Mouse (Mus musculus): ENCODE results near the gene Ipmk. TPM values are rescaled to one million over a fixed set of nuclear protein-coding genes. Genes with fewer than 3 reads are reported as not detected.

Gene Ipmk
- polyA plus RNA-seq, 1 experiment, result 0.52 TPM

DNA sequence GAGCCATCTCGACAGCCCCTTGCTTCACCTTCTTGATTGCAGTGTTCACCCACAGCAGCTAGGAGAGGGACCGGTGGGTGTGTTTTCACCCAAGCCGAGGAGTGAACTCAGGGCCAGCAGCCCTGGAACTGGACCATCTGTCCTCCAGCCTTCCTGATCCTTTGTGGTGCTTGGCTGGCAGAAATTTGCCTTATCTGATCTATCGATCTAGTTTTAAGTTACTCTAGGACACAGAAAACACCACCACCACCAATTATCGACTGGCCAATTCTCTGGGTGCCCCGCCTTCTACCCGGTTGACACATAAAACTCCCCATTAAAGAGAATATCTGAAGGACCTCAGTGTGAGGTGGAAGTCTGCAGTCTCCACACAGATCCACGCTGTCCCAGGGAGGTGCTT is 23.9 kb upstream of the Ipmk start:
- Histone ChIP-seq H3K4me3 (replicated peaks) (no peak overlapping the region), H3K36me3 (ENCODE audit: control insufficient read depth) (peaks cover 8% of the 10 kb centered on the region), H3K27me3 (ENCODE audit: control insufficient read depth) (no peaks in the 10 kb centered on the region), H3K4me1 (ENCODE audit: control insufficient read depth) (no peaks in the 10 kb centered on the region), H3K9me3 (ENCODE audit: control insufficient read depth, low read length) (no peaks in the 10 kb centered on the region)
- TF ChIP-seq GATA1 (IDR thresholded peaks at IDR 0.05; ENCODE audit: low read length), result no peak
- TF ChIP-seq TAL1 (IDR thresholded peaks at IDR 0.05; ENCODE audit: low read length), result no peak

- no peaks in the 10 kb centered on the region for H3K9me3 ChIP-seq (ENCODE audit: control insufficient read depth, low read length)
- no peak for TF ChIP-seq TAL1 (IDR thresholded peaks at IDR 0.05; ENCODE audit: low read length)
- no peak for TF ChIP-seq GATA1 (IDR thresholded peaks at IDR 0.05; ENCODE audit: low read length)
- H3K4me1 ChIP-seq (ENCODE audit: control insufficient read depth), result no peaks in the 10 kb centered on the region
- no peaks in the 10 kb centered on the region for H3K27me3 ChIP-seq (ENCODE audit: control insufficient read depth)
- H3K36me3 ChIP-seq (ENCODE audit: control insufficient read depth), result peaks cover 33% of the 10 kb centered on the region
- no peak overlapping the region for H3K4me3 ChIP-seq (replicated peaks)
Observed at GRCm38 (mm10) chr10:71326123-71326522, 21.4 kb upstream of the Ipmk start.

DNA sequence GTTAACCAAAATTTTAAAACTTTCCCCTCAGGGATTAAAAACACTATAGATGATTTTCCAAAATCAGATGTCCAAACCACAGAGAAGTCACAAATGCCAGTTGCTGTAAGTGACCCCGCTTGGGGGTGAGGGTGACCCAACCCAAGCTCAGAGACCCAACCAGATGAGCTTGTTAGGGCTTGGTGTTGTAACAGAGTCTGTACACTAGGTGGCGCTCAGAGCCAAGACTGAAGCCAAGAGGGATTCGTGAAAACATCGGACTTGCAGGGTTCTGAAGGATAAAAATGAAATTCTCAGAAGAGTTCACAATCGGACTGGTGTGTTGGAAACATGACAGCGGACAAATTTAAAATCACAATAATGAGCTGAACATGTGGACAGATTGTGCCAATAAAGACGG is 20.8 kb upstream of the Ipmk start:
- TF ChIP-seq GATA1 (IDR thresholded peaks at IDR 0.05; ENCODE audit: low read length), result no peak
- Histone ChIP-seq H3K4me3 (replicated peaks) (no peak overlapping the region), H3K9me3 (ENCODE audit: control insufficient read depth, low read length) (no peaks in the 10 kb centered on the region), H3K27me3 (ENCODE audit: control insufficient read depth) (no peaks in the 10 kb centered on the region), H3K4me1 (ENCODE audit: control insufficient read depth) (no peaks in the 10 kb centered on the region), H3K36me3 (ENCODE audit: control insufficient read depth) (peaks cover 37% of the 10 kb centered on the region)

GRCm38 (mm10) chr10:71327386-71327785 is 20.2 kb upstream of the Ipmk start:
- Histone ChIP-seq H3K4me3 (replicated peaks) (no peak overlapping the region), H3K36me3 (ENCODE audit: control insufficient read depth) (peaks cover 41% of the 10 kb centered on the region), H3K27me3 (ENCODE audit: control insufficient read depth) (no peaks in the 10 kb centered on the region), H3K4me1 (ENCODE audit: control insufficient read depth) (no peaks in the 10 kb centered on the region), H3K9me3 (ENCODE audit: control insufficient read depth, low read length) (no peaks in the 10 kb centered on the region)
- TF ChIP-seq TAL1 (IDR thresholded peaks at IDR 0.05; ENCODE audit: low read length), result no peak
- no peak for TF ChIP-seq GATA1 (IDR thresholded peaks at IDR 0.05; ENCODE audit: low read length)

- Histone ChIP-seq H3K27me3 (ENCODE audit: control insufficient read depth) (no peaks in the 10 kb centered on the region), H3K36me3 (ENCODE audit: control insufficient read depth) (peaks cover 51% of the 10 kb centered on the region), H3K4me3 (replicated peaks) (no peak overlapping the region), H3K9me3 (ENCODE audit: control insufficient read depth, low read length) (no peaks in the 10 kb centered on the region), H3K4me1 (ENCODE audit: control insufficient read depth) (no peaks in the 10 kb centered on the region)
- TF ChIP-seq TAL1 (IDR thresholded peaks at IDR 0.05; ENCODE audit: low read length) (no peak), GATA1 (IDR thresholded peaks at IDR 0.05; ENCODE audit: low read length) (no peak)
Observed at GRCm38 (mm10) chr10:71328382-71328781, 19.2 kb upstream of the Ipmk start.

DNA sequence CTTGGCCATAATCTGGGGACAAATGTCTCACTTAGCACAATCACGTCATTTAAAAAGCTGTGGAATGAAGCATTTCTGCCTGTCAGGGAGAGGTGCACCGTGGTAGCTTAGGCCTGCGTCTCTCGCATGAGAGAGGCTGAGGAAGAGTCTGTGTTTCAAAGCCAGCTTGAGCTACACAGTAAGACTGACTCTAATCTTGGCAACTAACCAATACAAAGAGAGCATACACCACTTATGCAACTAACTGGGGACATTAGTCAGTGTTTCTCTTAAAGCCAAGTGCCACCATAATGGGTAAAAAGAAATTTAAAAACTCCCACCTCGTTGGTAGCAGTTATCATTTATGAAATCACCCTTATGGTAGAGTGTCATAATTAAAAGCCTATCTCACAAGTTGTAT is 18.7 kb upstream of the Ipmk start:
- H3K9me3 ChIP-seq (ENCODE audit: control insufficient read depth, low read length), result no peaks in the 10 kb centered on the region
- peaks cover 56% of the 10 kb centered on the region for H3K36me3 ChIP-seq (ENCODE audit: control insufficient read depth)
- no peaks in the 10 kb centered on the region for H3K27me3 ChIP-seq (ENCODE audit: control insufficient read depth)
- no peaks in the 10 kb centered on the region for H3K4me1 ChIP-seq (ENCODE audit: control insufficient read depth)
- no peak overlapping the region for H3K4me3 ChIP-seq (replicated peaks)
- no peak for TF ChIP-seq TAL1 (IDR thresholded peaks at IDR 0.05; ENCODE audit: low read length)
- no peak for TF ChIP-seq GATA1 (IDR thresholded peaks at IDR 0.05; ENCODE audit: low read length)

- TF ChIP-seq TAL1 (IDR thresholded peaks at IDR 0.05; ENCODE audit: low read length), result no peak
- no peak for TF ChIP-seq GATA1 (IDR thresholded peaks at IDR 0.05; ENCODE audit: low read length)
- no peaks in the 10 kb centered on the region for H3K9me3 ChIP-seq (ENCODE audit: control insufficient read depth, low read length)
- no peaks in the 10 kb centered on the region for H3K27me3 ChIP-seq (ENCODE audit: control insufficient read depth)
- H3K36me3 ChIP-seq (ENCODE audit: control insufficient read depth), result peaks cover 60% of the 10 kb centered on the region
- H3K4me3 ChIP-seq (replicated peaks), result no peak overlapping the region
- no peaks in the 10 kb centered on the region for H3K4me1 ChIP-seq (ENCODE audit: control insufficient read depth)
Observed at GRCm38 (mm10) chr10:71329295-71329694, 18.3 kb upstream of the Ipmk start.

GRCm38 (mm10) chr10:71330070-71330469 is 17.5 kb upstream of the Ipmk start:
- no peaks in the 10 kb centered on the region for H3K9me3 ChIP-seq (ENCODE audit: control insufficient read depth, low read length)
- no peaks in the 10 kb centered on the region for H3K27me3 ChIP-seq (ENCODE audit: control insufficient read depth)
- H3K4me1 ChIP-seq (ENCODE audit: control insufficient read depth), result no peaks in the 10 kb centered on the region
- H3K4me3 ChIP-seq (replicated peaks), result no peak overlapping the region
- H3K36me3 ChIP-seq (ENCODE audit: control insufficient read depth), result peaks cover 68% of the 10 kb centered on the region
- TF ChIP-seq GATA1 (IDR thresholded peaks at IDR 0.05; ENCODE audit: low read length) (no peak), TAL1 (IDR thresholded peaks at IDR 0.05; ENCODE audit: low read length) (no peak)

DNA sequence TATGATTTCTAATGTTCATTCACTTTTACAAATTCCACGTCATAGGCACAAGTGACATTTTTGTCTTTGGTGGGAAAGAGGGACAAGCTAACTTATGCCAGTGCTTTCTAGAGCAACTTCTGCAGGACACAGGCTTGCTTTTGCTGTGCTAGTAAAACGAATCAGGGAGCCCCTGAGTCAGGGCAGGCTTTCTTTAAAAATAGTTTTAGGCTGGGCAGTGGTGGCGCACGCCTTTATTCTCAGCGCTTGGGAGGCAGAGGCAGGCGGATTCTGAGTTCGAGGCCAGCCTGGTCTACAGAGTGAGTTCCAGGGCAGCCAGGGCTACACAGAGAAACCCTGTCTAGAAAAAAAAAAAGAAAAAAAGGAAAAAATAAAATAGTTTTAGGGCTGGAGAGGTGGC is 15.7 kb upstream of the Ipmk start:
- Histone ChIP-seq H3K27me3 (ENCODE audit: control insufficient read depth) (no peaks in the 10 kb centered on the region), H3K36me3 (ENCODE audit: control insufficient read depth) (peaks cover 86% of the 10 kb centered on the region), H3K4me3 (replicated peaks) (no peak overlapping the region), H3K9me3 (ENCODE audit: control insufficient read depth, low read length) (no peaks in the 10 kb centered on the region), H3K4me1 (ENCODE audit: control insufficient read depth) (no peaks in the 10 kb centered on the region)
- TF ChIP-seq TAL1 (IDR thresholded peaks at IDR 0.05; ENCODE audit: low read length) (no peak), GATA1 (IDR thresholded peaks at IDR 0.05; ENCODE audit: low read length) (no peak)

- Histone ChIP-seq H3K4me3 (replicated peaks) (no peak overlapping the region), H3K9me3 (ENCODE audit: control insufficient read depth, low read length) (no peaks in the 10 kb centered on the region), H3K27me3 (ENCODE audit: control insufficient read depth) (no peaks in the 10 kb centered on the region), H3K4me1 (ENCODE audit: control insufficient read depth) (no peaks in the 10 kb centered on the region), H3K36me3 (ENCODE audit: control insufficient read depth) (peaks cover 88% of the 10 kb centered on the region)
- TF ChIP-seq TAL1 (IDR thresholded peaks at IDR 0.05; ENCODE audit: low read length) (no peak), GATA1 (IDR thresholded peaks at IDR 0.05; ENCODE audit: low read length) (no peak)
Observed at GRCm38 (mm10) chr10:71332376-71332775, 15.2 kb upstream of the Ipmk start.
